Mouse (Mus musculus) small intestine, adult 2 months (tissue): ENCODE data around the gene Uqcrq.

Experiments
- CTCF ChIP-seq: fragments of 200-500 bp; IDR thresholded peaks from 2 replicates; pipeline ENCODE4 v1.5.1; 2012; ENCODE audit warnings: low read depth, mild to moderate bottlenecking, control low read depth, inconsistent platforms, low read length, moderate library complexity, mixed read lengths; ENCODE audit not compliant: insufficient replicate concordance, insufficient read length; ENCODE audit errors: extremely low read depth
- POLR2A ChIP-seq: fragments of 200-500 bp; IDR thresholded peaks from 2 replicates; pipeline ENCODE4 v1.6.1; 2012; ENCODE audit warnings: low read depth, mild to moderate bottlenecking, control low read depth, inconsistent platforms, low read length, moderate library complexity

DNA sequence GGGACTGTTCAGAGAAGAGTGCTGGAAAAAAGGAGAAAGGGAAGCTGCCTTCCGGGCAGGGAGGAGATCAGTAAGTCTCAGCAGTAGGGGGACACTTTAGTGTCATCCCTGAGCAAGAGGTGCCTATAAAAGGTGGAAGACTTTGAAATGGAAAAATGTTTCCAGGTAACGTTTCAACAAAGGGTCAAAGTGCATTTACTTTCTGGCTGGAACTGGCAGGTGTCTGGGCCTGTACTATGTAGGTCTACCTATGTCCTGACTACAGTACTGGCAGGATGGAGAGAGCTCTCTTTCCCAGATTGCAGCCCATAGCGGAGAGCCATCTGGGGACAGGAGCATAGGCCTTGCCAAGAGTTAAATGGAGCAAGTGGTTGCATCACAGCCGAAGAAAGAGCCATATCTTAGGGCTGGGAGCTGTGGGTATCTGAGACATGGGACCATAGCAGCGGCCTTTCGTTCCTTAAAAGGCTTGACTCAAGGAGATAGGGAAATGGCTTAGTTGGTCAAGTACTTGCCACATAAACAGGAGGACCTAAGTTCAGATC, 4.8 kb downstream of the Uqcrq start:
- TF ChIP-seq CTCF (no peak), POLR2A (no peak)
